Mouse (Mus musculus): ENCODE data around the gene Tmem256.

DNA sequence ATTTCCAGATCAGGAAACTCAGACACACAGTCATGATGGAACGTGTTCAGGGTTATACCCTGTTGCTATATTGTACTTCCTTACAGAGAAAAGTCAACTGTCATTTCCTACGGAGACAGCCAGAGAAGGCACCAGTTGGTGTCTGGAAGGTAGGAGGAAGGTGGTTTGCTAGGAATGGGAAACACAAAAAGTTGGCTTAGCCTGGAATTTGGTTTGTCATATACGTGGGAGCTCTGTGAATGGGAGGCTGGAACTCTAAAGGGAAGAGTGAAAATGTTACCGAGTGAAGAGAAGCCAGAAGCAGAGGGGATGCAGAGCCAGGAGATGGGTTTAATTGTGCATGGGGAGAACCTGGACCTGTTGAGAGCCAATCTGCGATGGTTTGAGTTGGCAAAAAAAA, 46.9 kb upstream of the Tmem256 start:
- TF ChIP-seq CTCF (IDR thresholded peaks at IDR 0.05) (no peak), EP300 (IDR thresholded peaks at IDR 0.05) (no peak)
